Mouse (Mus musculus): ENCODE data around the gene Man2b1.

- no peak for TF ChIP-seq CTCF (IDR thresholded peaks at IDR 0.05; ENCODE audit: extremely low read depth, insufficient read depth, low read length)
- no peak for TF ChIP-seq POLR2A (IDR thresholded peaks at IDR 0.05; ENCODE audit: extremely low read depth, insufficient read depth, low read length)
Measured at GRCm38 (mm10) chr8:85086238-85086637, 3.2 kb downstream of the Man2b1 start.
